Comparison of ENCODE assay signal across 12 mouse cellular contexts in genomic region chr12:11177408-11178394, GRCm38 (mm10). TPM values are rescaled to one million over a fixed set of nuclear protein-coding genes. Genes with fewer than 3 reads are reported as not detected.
A peak's percentile ranks its signal among the peaks of the same experiment; 100 is the strongest.
DNase-seq lines count a peak whose midpoint lies in the region; ATAC-seq lines count a peak whose summit lies in the region.
"Had no signal": no experiment of that assay in that cellular context is flagged by ENCODE, and none has a peak within 500 bp of the region (broad histone marks: within the 10 kb centered on the region; RNA-seq: fewer than 3 reads in every experiment).

No protein-coding gene starts in this region.

- H3K27ac ChIP-seq in forebrain, embryonic 13.5 days = no peak overlapping the region
- no peak overlapping the region for H3K27ac ChIP-seq in forebrain, embryonic 11.5 days (ENCODE audit: low read depth, low read length)
- no peak overlapping the region for H3K27ac ChIP-seq in kidney, embryonic 15.5 days
- H3K27ac ChIP-seq in neural tube, embryonic 11.5 days (ENCODE audit: low read depth, low read length) = no peak overlapping the region
- H3K27ac ChIP-seq in stomach, embryonic 16.5 days (ENCODE audit: low read length) = no peak overlapping the region
- H3K27ac ChIP-seq: macrophage had no signal

- H3K27me3 ChIP-seq in forebrain, embryonic 13.5 days = no peaks in the 10 kb centered on the region
- H3K27me3 ChIP-seq in forebrain, embryonic 11.5 days (ENCODE audit: control insufficient read depth, insufficient read depth, low read length) = no peaks in the 10 kb centered on the region
- H3K27me3 ChIP-seq in kidney, embryonic 15.5 days = peaks cover 11% of the 10 kb centered on the region
- H3K27me3 ChIP-seq in neural tube, embryonic 11.5 days (ENCODE audit: control insufficient read depth, insufficient read depth, low read length) = no peaks in the 10 kb centered on the region
- no peaks in the 10 kb centered on the region for H3K27me3 ChIP-seq in stomach, embryonic 16.5 days (ENCODE audit: control insufficient read depth, insufficient read depth, low read length)

- 0 out of 2 replicates have a peak, but pooled peaks have one; percentile 28 for ATAC-seq in forebrain, embryonic 13.5 days
- no peak for ATAC-seq in forebrain, embryonic 11.5 days (replicated peaks; ENCODE audit: low FRiP score)
- no peak for ATAC-seq in kidney, embryonic 15.5 days (replicated peaks; ENCODE audit: low FRiP score)
- 0 out of 2 replicates have a peak, but pooled peaks have one; percentile 16 for ATAC-seq in neural tube, embryonic 11.5 days (ENCODE audit: insufficient read depth, low FRiP score, low TSS enrichment)
- no peak for ATAC-seq in stomach, embryonic 16.5 days (ENCODE audit: insufficient read depth, low FRiP score)

- H3K9me3 ChIP-seq in forebrain, embryonic 13.5 days (replicated peaks) = no peaks in the 10 kb centered on the region
- H3K9me3 ChIP-seq in forebrain, embryonic 11.5 days (ENCODE audit: control insufficient read depth, low read length) = no peaks in the 10 kb centered on the region
- no peaks in the 10 kb centered on the region for H3K9me3 ChIP-seq in kidney, embryonic 15.5 days (replicated peaks)
- no peaks in the 10 kb centered on the region for H3K9me3 ChIP-seq in neural tube, embryonic 11.5 days (ENCODE audit: control insufficient read depth, low read length)
- H3K9me3 ChIP-seq in stomach, embryonic 16.5 days (replicated peaks; ENCODE audit: control insufficient read depth, low read length) = no peaks in the 10 kb centered on the region

- no peak overlapping the region for H3K9ac ChIP-seq in forebrain, embryonic 13.5 days
- H3K9ac ChIP-seq in forebrain, embryonic 11.5 days (ENCODE audit: low read length) = no peak overlapping the region
- no peak overlapping the region for H3K9ac ChIP-seq in kidney, embryonic 15.5 days
- no peak overlapping the region for H3K9ac ChIP-seq in neural tube, embryonic 11.5 days (ENCODE audit: low read length)
- no peak overlapping the region for H3K9ac ChIP-seq in stomach, embryonic 16.5 days (ENCODE audit: low read length)

- WGBS in forebrain, embryonic 13.5 days = 56% methylated on average over 5 of the region's 5 CpGs
- 62% methylated on average over 5 of the region's 5 CpGs for WGBS in forebrain, embryonic 11.5 days
- 27% methylated on average over 5 of the region's 5 CpGs for WGBS in kidney, embryonic 15.5 days
- WGBS in neural tube, embryonic 11.5 days = 44% methylated on average over 5 of the region's 5 CpGs
- WGBS in stomach, embryonic 16.5 days = 31% methylated on average over 5 of the region's 5 CpGs

- DNase-seq in forebrain, embryonic 11.5 days (ENCODE audit: low spot score) = no peak
- no peak for DNase-seq in kidney, adult 18-20 months
- no peak for DNase-seq in neural tube, embryonic 11.5 days (ENCODE audit: low spot score)
- DNase-seq in neural tube, embryonic 10.5 days (ENCODE audit: extremely low spot score, low spot score) = no peak
- DNase-seq in cerebellum, postnatal 36 days = no peak

- no peak overlapping the region for H3K4me2 ChIP-seq in forebrain, embryonic 13.5 days
- no peak overlapping the region for H3K4me2 ChIP-seq in forebrain, embryonic 11.5 days (ENCODE audit: low read depth, low read length, severe bottlenecking)
- H3K4me2 ChIP-seq in kidney, embryonic 15.5 days = peak overlapping the region; percentile 54
- H3K4me2 ChIP-seq in neural tube, embryonic 11.5 days (ENCODE audit: low read depth) = no peak overlapping the region
- peak overlapping the region; percentile 47; the same call in 1 of the 2 replicates for H3K4me2 ChIP-seq in stomach, embryonic 16.5 days (ENCODE audit: low read depth, low read length)

- no peaks in the 10 kb centered on the region for H3K4me1 ChIP-seq in forebrain, embryonic 13.5 days
- H3K4me1 ChIP-seq in forebrain, embryonic 11.5 days (replicated peaks; ENCODE audit: control insufficient read depth, insufficient read depth, low read length) = no peaks in the 10 kb centered on the region
- peaks cover 9% of the 10 kb centered on the region; the same call in 1 of the 2 replicates for H3K4me1 ChIP-seq in kidney, embryonic 15.5 days
- no peaks in the 10 kb centered on the region for H3K4me1 ChIP-seq in neural tube, embryonic 11.5 days (ENCODE audit: control insufficient read depth, insufficient read depth, low read length)
- no peaks in the 10 kb centered on the region for H3K4me1 ChIP-seq in stomach, embryonic 16.5 days (ENCODE audit: control insufficient read depth, insufficient read depth, low read length)

- no peaks in the 10 kb centered on the region for H3K36me3 ChIP-seq in forebrain, embryonic 13.5 days (ENCODE audit: poor library complexity, severe bottlenecking)
- no peaks in the 10 kb centered on the region for H3K36me3 ChIP-seq in forebrain, embryonic 11.5 days (ENCODE audit: control insufficient read depth, insufficient read depth, low read length)
- H3K36me3 ChIP-seq in kidney, embryonic 15.5 days = no peaks in the 10 kb centered on the region
- H3K36me3 ChIP-seq in neural tube, embryonic 11.5 days (ENCODE audit: control insufficient read depth, insufficient read depth, low read length) = no peaks in the 10 kb centered on the region
- no peaks in the 10 kb centered on the region for H3K36me3 ChIP-seq in stomach, embryonic 16.5 days (ENCODE audit: control insufficient read depth, insufficient read depth, low read length)

- no peak overlapping the region for H3K4me3 ChIP-seq in forebrain, embryonic 13.5 days
- no peak overlapping the region for H3K4me3 ChIP-seq in forebrain, embryonic 11.5 days (ENCODE audit: low read depth, low read length)
- no peak overlapping the region for H3K4me3 ChIP-seq in kidney, embryonic 15.5 days (replicated peaks)
- H3K4me3 ChIP-seq in neural tube, embryonic 11.5 days (ENCODE audit: low read depth, low read length) = no peak overlapping the region
- no peak overlapping the region for H3K4me3 ChIP-seq in stomach, embryonic 16.5 days (replicated peaks; ENCODE audit: low read length)

RNA-seq across cellular contexts. Expression of gene Kcns3, which starts 26.8 kb away (rescaled TPM):
- polyA plus RNA-seq in forebrain, embryonic 13.5 days (2015; fragmentation: Nextera tagmentation; extraction: Ambion mirVana) = 0.31 and 0.40 TPM in 2 replicates
- polyA plus RNA-seq in forebrain, embryonic 11.5 days (2014; fragmentation: Nextera tagmentation; extraction: Ambion mirVana) = 0.28 and 0.36 TPM in 2 replicates
- polyA plus RNA-seq in kidney, embryonic 15.5 days (2015; fragmentation: Nextera tagmentation; extraction: Ambion mirVana) = 7.4 and 7.9 TPM in 2 replicates
- polyA plus RNA-seq in neural tube, embryonic 11.5 days (2014; fragmentation: Nextera tagmentation; extraction: Ambion mirVana) = 0.70 and 0.99 TPM in 2 replicates
- polyA plus RNA-seq in stomach, embryonic 16.5 days (2015; fragmentation: Nextera tagmentation; extraction: Ambion mirVana) = 9.8 and 10.5 TPM in 2 replicates
- polyA plus RNA-seq: macrophage had no signal

RNA-seq across cellular contexts. Expression of gene Msgn1, which starts 31.1 kb away (rescaled TPM):
- polyA plus RNA-seq in forebrain, embryonic 13.5 days (2015; fragmentation: Nextera tagmentation; extraction: Ambion mirVana) = not detected in 2 replicates
- not detected in 2 replicates for polyA plus RNA-seq in forebrain, embryonic 11.5 days (2014; fragmentation: Nextera tagmentation; extraction: Ambion mirVana)
- polyA plus RNA-seq in kidney, embryonic 15.5 days (2015; fragmentation: Nextera tagmentation; extraction: Ambion mirVana) = not detected in 2 replicates
- polyA plus RNA-seq in neural tube, embryonic 11.5 days (2014; fragmentation: Nextera tagmentation; extraction: Ambion mirVana) = not detected in 2 replicates
- not detected in 2 replicates for polyA plus RNA-seq in stomach, embryonic 16.5 days (2015; fragmentation: Nextera tagmentation; extraction: Ambion mirVana)
- polyA plus RNA-seq: adrenal gland, adult 2 months; cortical plate, adult 2 months; macrophage; thymus, postnatal 0 days had no signal

Comparison
In these comparisons a context has a peak if more than half of its experiments do, and no peak if none do; other contexts are left out.
1. ATAC-seq: peak in forebrain, embryonic 13.5 days (single experiment) and neural tube, embryonic 11.5 days (single experiment); none in forebrain, embryonic 11.5 days (single experiment), kidney, embryonic 15.5 days (single experiment) and stomach, embryonic 16.5 days (single experiment).
2. H3K4me2 ChIP-seq: peak in kidney, embryonic 15.5 days (single experiment) and stomach, embryonic 16.5 days (single experiment); none in forebrain, embryonic 13.5 days (single experiment), forebrain, embryonic 11.5 days (single experiment) and neural tube, embryonic 11.5 days (single experiment).